Mouse (Mus musculus) erythroblast, embryonic 14.5 days (primary cell): ENCODE data around the gene Coq7. TPM values are rescaled to one million over a fixed set of nuclear protein-coding genes. Genes with fewer than 3 reads are reported as not detected.
A peak's percentile ranks its signal among the peaks of the same experiment; 100 is the strongest.

Experiments used
- H3K27me3 ChIP-seq: 2 replicates; pipeline ENCODE4 v1.6.1; 2012; ENCODE audit warnings: inconsistent platforms; ENCODE audit not compliant: control insufficient read depth
- H3K36me3 ChIP-seq: 2 replicates; pipeline ENCODE4 v1.6.1; 2012; ENCODE audit warnings: mild to moderate bottlenecking, inconsistent platforms; ENCODE audit not compliant: control insufficient read depth
- H3K4me1 ChIP-seq: 2 replicates; pipeline ENCODE4 v1.6.1; 2012; ENCODE audit warnings: inconsistent platforms; ENCODE audit not compliant: control insufficient read depth
- H3K4me3 ChIP-seq: replicated peaks from 2 replicates; pipeline ENCODE3; 2012; ENCODE audit warnings: moderate library complexity, mild to moderate bottlenecking, inconsistent platforms
- H3K9me3 ChIP-seq: 2 replicates; pipeline ENCODE4 v1.6.1; 2012; ENCODE audit warnings: low read length, inconsistent platforms, mixed read lengths; ENCODE audit not compliant: control insufficient read depth
- GATA1 ChIP-seq: IDR thresholded peaks from 2 replicates; pipeline ENCODE4 v1.6.1; 2012; ENCODE audit warnings: low read length, inconsistent platforms, mixed read lengths
- TAL1 ChIP-seq: IDR thresholded peaks from 3 replicates; pipeline ENCODE4 v1.6.1; 2012; ENCODE audit warnings: low read length, inconsistent platforms, mixed read lengths
- polyA plus RNA-seq: library from polyadenylated mRNA; stranded (reverse); fragments of >175 nt; gene quantifications from 2 replicates; pipeline ENCODE4 v1.2.3, GENCODE M21; 2012

The Coq7 gene
- 0.80 and 2.4 TPM in 2 replicates for polyA plus RNA-seq

DNA sequence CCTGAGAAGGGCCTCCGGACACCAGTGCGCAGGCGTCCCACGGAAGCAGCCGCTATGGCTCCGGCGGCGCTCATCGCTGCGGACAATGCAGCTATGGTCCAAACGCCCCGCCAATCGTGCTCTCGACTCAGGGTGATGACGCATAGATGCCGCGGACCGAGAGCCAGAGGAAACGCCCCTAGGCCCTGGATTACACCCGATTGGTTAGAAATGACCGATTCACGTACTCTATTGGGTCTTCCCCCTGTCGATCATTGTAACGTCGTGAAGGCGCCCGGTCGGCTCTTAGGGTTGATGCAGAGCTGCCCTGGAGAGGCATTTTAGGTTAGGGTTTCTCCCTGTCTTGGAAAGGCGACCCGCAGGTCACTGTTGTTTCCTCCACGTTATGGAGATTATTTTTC is at the start of gene Coq7:
Gene Coq7, minus strand, starts transcription at position 179 of the 401 bp plus-strand sequence.
- H3K4me1 ChIP-seq, result peaks cover 19% of the 10 kb centered on the region
- H3K9me3 ChIP-seq, result no peaks in the 10 kb centered on the region
- H3K27me3 ChIP-seq, result no peaks in the 10 kb centered on the region
- TF ChIP-seq TAL1 (no peak), GATA1 (no peak)
- H3K4me3 ChIP-seq, result peak within 1 kb of the TSS; percentile 93
- H3K36me3 ChIP-seq, result peaks cover 8% of the 10 kb centered on the region

DNA sequence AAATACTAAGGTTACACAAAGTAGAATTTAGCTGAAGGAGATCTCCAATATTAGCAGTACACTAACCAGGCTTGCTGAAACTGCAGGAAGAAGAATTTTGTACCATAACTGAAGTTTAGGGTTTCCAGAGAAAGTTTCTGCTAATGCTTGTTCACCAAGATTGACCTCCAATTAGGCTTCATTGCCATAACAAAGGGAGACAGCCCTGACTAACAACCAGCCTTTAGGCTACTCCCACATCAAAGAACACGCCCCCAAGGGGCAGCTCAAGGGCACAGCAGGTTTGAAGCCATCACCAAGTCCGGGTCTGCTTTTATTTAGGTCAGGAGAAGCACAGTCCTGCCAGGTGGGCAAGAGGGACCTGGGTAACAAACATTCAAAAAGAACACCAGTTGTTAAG is 46.8 kb upstream of the Coq7 start:
- no peak overlapping the region for H3K4me3 ChIP-seq
- no peaks in the 10 kb centered on the region for H3K36me3 ChIP-seq
- peaks cover 5% of the 10 kb centered on the region; the same call in 1 of the 2 replicates for H3K9me3 ChIP-seq
- TF ChIP-seq GATA1, result no peak
- TF ChIP-seq TAL1, result no peak
- peaks cover 8% of the 10 kb centered on the region for H3K4me1 ChIP-seq
- peaks cover 15% of the 10 kb centered on the region for H3K27me3 ChIP-seq

DNA sequence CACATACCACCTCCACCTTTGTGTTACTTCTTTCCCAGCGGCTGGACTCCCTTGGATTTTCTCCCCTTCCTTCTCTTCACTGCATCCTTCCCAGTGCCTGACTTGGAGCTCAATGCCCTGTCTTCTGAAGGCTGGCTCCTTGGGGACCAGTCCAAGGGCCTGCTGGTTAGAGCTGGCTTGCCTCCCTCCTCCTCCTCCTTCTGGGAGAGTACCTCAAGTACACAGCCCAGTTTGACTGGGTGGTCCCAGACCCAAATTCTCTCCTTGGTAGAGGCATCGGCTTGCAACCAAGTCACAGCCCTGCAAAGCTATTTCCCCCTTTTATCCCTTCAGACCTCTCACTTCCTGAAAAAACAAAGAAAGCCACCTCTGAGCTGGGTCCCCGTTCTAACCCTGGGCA is 45.1 kb upstream of the Coq7 start:
- no peaks in the 10 kb centered on the region for H3K36me3 ChIP-seq
- no peak for TF ChIP-seq TAL1
- no peak overlapping the region for H3K4me3 ChIP-seq
- H3K27me3 ChIP-seq, result no peaks in the 10 kb centered on the region
- no peaks in the 10 kb centered on the region for H3K4me1 ChIP-seq
- peaks cover 5% of the 10 kb centered on the region; the same call in 1 of the 2 replicates for H3K9me3 ChIP-seq

DNA sequence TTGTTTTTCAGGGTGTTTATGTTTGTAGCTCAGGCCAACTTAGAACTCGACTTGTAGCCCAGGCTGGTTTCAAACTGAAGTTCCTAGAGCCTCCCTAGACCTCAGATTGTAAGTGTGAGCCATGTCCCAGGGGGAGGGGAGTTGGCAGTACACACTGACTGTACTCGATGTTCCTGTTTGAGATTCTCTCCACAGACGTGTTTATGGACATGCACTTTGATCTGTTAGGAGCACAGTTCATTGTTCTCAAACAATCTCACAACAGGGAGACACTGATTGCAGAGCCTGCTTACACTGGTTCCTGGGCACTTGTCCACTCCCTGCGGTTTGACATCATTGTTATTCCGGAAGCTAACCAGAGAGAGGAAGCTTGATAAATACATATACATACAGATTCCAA is 38.9 kb upstream of the Coq7 start:
- Histone ChIP-seq H3K36me3 (no peaks in the 10 kb centered on the region), H3K4me3 (no peak overlapping the region), H3K27me3 (no peaks in the 10 kb centered on the region), H3K9me3 (no peaks in the 10 kb centered on the region), H3K4me1 (no peaks in the 10 kb centered on the region)
- TF ChIP-seq TAL1, result no peak
- no peak for TF ChIP-seq GATA1

DNA sequence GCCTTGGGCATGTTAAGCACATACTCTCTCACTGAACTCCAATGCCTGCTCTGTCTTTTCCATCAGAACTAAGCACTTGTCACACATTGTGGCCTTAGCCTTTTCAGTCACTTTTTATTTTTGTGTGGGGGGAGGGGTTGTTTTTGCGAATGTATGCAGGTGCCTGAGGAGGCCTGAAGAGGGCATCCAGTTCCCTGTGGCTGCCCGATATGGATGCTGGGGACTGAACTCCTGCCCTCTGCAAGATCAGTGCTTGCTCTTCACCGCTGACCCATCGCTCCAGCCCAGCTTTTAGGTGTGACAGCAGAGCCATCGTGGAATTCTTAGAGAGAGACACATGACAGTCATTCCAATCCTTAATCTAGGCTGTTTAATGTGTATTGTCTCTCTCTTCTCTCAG is 38.2 kb upstream of the Coq7 start:
- TF ChIP-seq GATA1, result no peak

DNA sequence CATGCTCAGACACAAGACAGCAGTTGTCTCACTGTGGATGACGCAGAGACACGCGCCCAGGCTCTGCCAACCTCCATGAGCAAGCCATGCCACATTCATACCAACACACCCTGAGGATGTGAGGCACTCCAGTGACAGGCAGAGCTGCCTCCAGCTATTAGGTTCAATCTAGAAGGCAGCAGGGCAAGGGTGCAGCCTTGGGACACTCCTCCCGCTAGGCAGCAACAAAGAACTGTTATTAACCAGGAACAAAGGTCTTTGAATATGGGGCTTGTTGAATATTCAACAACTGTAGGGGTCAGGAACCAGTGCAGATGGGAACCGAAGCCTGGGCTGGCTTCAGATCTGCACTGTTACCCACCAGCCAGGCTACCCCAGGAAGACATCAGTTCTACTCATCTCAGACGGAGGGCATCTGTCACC is 36.0 kb upstream of the Coq7 start:
- no peak overlapping the region for H3K4me3 ChIP-seq

More for the DNA sequence above, 38.2 kb upstream of the Coq7 start:
- no peaks in the 10 kb centered on the region for H3K4me1 ChIP-seq
- no peaks in the 10 kb centered on the region for H3K27me3 ChIP-seq
- no peaks in the 10 kb centered on the region for H3K9me3 ChIP-seq
- no peaks in the 10 kb centered on the region for H3K36me3 ChIP-seq
- no peak overlapping the region for H3K4me3 ChIP-seq

DNA sequence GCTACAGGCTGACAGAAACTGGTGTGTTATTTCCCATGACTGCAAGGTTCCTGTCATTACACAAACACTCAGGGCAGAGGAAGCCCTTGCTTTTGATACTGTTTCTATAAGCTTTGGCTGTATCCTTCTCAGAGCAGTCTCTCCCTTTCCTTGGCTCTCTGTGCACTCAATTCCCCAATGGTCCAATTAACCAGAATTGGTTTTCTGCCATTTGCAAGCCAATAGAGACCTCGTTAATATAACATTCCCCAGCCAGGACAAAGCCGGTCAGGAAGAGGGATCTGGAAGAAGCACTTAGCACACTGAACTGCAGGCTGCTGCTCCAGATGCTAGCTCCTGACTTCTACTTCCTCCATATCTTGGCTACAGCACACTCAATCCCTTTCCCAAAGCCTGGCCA is 21.1 kb upstream of the Coq7 start:
- H3K36me3 ChIP-seq, result no peaks in the 10 kb centered on the region
- H3K4me1 ChIP-seq, result no peaks in the 10 kb centered on the region
- H3K9me3 ChIP-seq, result no peaks in the 10 kb centered on the region
- H3K4me3 ChIP-seq, result no peak overlapping the region
- no peaks in the 10 kb centered on the region for H3K27me3 ChIP-seq
- TF ChIP-seq TAL1, result no peak
- no peak for TF ChIP-seq GATA1

More for the DNA sequence above, 36.0 kb upstream of the Coq7 start:
- H3K4me1 ChIP-seq, result no peaks in the 10 kb centered on the region
- no peaks in the 10 kb centered on the region for H3K36me3 ChIP-seq
- TF ChIP-seq GATA1 (no peak), TAL1 (no peak)
- no peaks in the 10 kb centered on the region for H3K27me3 ChIP-seq
- H3K9me3 ChIP-seq, result no peaks in the 10 kb centered on the region

DNA sequence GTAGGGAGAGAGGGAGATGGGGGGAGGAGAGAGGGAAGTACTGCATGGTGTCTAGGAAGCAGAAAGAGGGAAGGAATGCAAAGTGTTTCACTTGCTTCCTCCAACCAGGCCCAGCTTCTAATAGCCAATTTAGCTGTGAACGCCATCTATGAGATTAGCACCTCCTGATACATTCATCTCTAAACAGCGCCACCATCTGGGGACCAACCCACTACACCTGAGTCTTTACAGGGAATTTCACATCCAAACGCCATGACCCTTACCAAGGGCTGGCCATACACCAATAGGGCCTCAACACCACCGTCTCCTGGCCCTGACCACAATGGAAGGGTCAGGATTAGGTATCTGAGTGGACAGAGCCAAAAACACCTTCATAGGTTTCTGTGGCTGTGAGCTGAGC is 20.7 kb upstream of the Coq7 start:
- H3K4me3 ChIP-seq, result no peak overlapping the region
- H3K27me3 ChIP-seq, result no peaks in the 10 kb centered on the region
- TF ChIP-seq TAL1 (no peak), GATA1 (no peak)
- H3K9me3 ChIP-seq, result no peaks in the 10 kb centered on the region
- H3K4me1 ChIP-seq, result no peaks in the 10 kb centered on the region
- no peaks in the 10 kb centered on the region for H3K36me3 ChIP-seq

DNA sequence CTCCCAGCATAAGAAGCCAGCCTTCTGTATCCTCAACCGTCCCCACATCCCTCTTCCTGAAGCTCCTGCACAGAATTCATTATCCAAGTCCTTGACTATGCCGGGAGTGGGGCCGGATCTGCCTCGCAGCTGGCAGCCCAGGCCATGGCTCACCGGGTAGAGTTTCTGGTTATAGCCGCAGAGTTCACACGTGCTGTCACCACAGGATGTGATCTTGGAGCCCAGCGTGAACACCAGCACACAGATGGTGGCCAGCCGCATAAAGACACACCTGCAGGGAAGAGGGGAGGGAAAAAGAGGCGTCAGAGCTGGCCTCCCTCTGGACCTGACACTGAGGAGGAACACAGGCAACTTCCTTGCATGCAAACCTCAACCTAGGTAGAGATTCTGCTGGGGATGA is 14.3 kb upstream of the Coq7 start:
- H3K36me3 ChIP-seq, result no peaks in the 10 kb centered on the region

DNA sequence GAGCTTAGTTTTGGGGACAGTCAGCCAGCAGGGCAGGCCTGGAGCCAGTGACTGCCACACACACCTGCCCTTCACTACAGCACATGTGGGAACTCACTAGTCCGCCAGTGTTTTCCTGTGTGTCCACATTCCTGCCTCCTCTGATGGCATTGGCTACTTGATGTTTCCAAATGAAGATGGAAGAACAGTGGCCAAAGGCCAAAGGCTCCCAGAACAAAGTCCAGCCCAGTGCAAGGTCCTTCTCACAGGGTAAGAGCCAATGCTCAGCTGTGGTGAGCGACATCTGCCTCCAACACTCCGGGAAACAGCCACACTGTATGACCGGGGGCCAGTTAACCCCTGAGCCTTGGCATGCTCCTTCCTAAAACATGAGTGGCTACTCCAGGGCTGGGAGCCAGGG is 11.0 kb upstream of the Coq7 start:
- no peaks in the 10 kb centered on the region for H3K36me3 ChIP-seq
- TF ChIP-seq TAL1, result no peak
- TF ChIP-seq GATA1, result no peak

More for the DNA sequence above, 14.3 kb upstream of the Coq7 start:
- Histone ChIP-seq H3K4me1 (peaks cover 4% of the 10 kb centered on the region; the same call in 1 of the 2 replicates), H3K9me3 (no peaks in the 10 kb centered on the region), H3K4me3 (no peak overlapping the region), H3K27me3 (no peaks in the 10 kb centered on the region)
- TF ChIP-seq GATA1, result no peak

More for the DNA sequence above, 11.0 kb upstream of the Coq7 start:
- H3K4me1 ChIP-seq, result peaks cover 4% of the 10 kb centered on the region; the same call in 1 of the 2 replicates
- no peaks in the 10 kb centered on the region for H3K27me3 ChIP-seq
- no peak overlapping the region for H3K4me3 ChIP-seq
- no peaks in the 10 kb centered on the region for H3K9me3 ChIP-seq
